In the genomic region with DNA sequence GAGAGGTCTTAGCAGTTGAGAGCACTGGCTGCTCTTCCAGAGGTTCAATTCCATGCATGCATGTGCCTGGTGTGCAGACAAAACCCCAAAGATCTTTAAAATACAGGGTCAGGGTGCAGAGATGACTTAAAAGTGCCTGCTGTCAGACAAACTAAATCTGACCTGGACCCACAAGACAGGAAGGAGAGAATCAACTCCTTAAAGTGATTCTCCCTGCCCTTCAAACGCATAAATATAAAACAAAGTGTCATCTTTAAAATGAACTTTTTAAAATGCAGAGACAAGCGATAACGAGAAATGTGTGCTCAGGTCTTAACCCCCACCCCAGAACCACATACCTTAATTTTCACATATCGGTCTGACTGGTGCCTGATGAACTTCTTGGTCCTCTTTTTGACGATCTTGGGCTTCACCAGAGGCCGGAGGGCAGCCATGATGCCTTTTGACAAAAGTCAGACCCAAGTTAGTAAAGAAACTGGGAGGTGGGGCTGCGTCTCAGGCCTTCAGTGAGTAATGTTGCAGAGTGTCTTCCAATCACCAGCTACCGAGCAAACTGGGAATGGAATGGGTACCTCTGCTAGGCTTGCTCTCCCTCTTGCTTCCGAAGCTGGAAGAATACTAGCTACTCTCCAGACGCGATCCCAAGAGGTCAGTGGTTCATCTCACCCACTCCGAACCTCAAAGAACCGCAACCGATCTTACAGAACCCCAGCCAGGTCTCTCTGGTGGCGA, we compare ENCODE assay signal across 8 mouse cellular contexts. TPM values are rescaled to one million over a fixed set of nuclear protein-coding genes. Genes with fewer than 3 reads are reported as not detected.
A peak's percentile ranks its signal among the peaks of the same experiment; 100 is the strongest.
DNase-seq lines count a peak whose midpoint lies in the region; ATAC-seq and TF ChIP-seq lines count a peak whose summit lies in the region.

No protein-coding gene starts in this region.

- no peak for TF ChIP-seq CTCF in thymus, adult 2 months (IDR thresholded peaks at IDR 0.05; ENCODE audit: borderline replicate concordance, control insufficient read depth, extremely low read depth, insufficient read depth, low read length, poor library complexity)
- no peak for TF ChIP-seq CTCF in small intestine, adult 2 months (IDR thresholded peaks at IDR 0.05; ENCODE audit: extremely low read depth, insufficient read length, insufficient replicate concordance, low read depth, low read length)

- WGBS in thymus, adult 2 months, result 3% methylated on average over 15 of the region's 15 CpGs
- WGBS in limb, embryonic 13.5 days, result 3% methylated on average over 15 of the region's 15 CpGs
- WGBS in small intestine, adult 2 months, result 2% methylated on average over 15 of the region's 15 CpGs

- H3K4me3 ChIP-seq in thymus, adult 2 months (ENCODE audit: control insufficient read depth, insufficient read depth, low read length), result peak overlapping the region; percentile 76
- H3K4me3 ChIP-seq in limb, embryonic 13.5 days, result peak overlapping the region; percentile 100
- H3K4me3 ChIP-seq in small intestine, adult 2 months (ENCODE audit: low read depth, low read length), result peak overlapping the region; percentile 81

- no peaks in the 10 kb centered on the region for H3K27me3 ChIP-seq in thymus, adult 2 months (ENCODE audit: control insufficient read depth, insufficient read depth, low read length)
- no peaks in the 10 kb centered on the region for H3K27me3 ChIP-seq in limb, embryonic 13.5 days
- H3K27me3 ChIP-seq in small intestine, adult 2 months (ENCODE audit: control insufficient read depth, insufficient read depth, low read length), result no peaks in the 10 kb centered on the region

- intact Hi-C loops in left cerebral cortex, postnatal 25 days (cut with DNase I), result loop anchor here (1.0 to 5.0 kb wide), 2 partner anchors 131 to 195 kb away; a partner anchor contains a TSS

- TF ChIP-seq POLR2A in thymus, adult 2 months (IDR thresholded peaks at IDR 0.05; ENCODE audit: control insufficient read depth, extremely low read depth, insufficient read depth, low read length, poor library complexity), result no peak
- no peak for TF ChIP-seq POLR2A in small intestine, adult 2 months (IDR thresholded peaks at IDR 0.05; ENCODE audit: low read depth, low read length)

- no peaks in the 10 kb centered on the region for H3K9me3 ChIP-seq in limb, embryonic 13.5 days

- H3K4me2 ChIP-seq in limb, embryonic 13.5 days (replicated peaks), result peak overlapping the region; percentile 96

- peak; percentile 22 to 32 for DNase-seq in adrenal gland, postnatal 36 days
- no peak for DNase-seq in adrenal gland, postnatal 4 days (ENCODE audit: low spot score in 2 of 2)
- no peak for DNase-seq in thymus, adult 2 months
- DNase-seq in thymus, postnatal 14 days, result no peak
- DNase-seq in left cerebral cortex, postnatal 25 days (ENCODE audit: low spot score in 2 of 2), result no peak
- DNase-seq in urinary bladder, postnatal 14 days (ENCODE audit: low spot score), result no peak

- H3K27ac ChIP-seq in thymus, adult 2 months (ENCODE audit: control insufficient read depth, insufficient read depth, low read length), result no peak overlapping the region
- H3K27ac ChIP-seq in limb, embryonic 13.5 days, result peak overlapping the region; percentile 97
- H3K27ac ChIP-seq in small intestine, adult 2 months (ENCODE audit: insufficient read depth, low read depth, low read length), result peak overlapping the region; percentile 18; the same call in 1 of the 2 replicates

- peaks cover 10% of the 10 kb centered on the region for H3K4me1 ChIP-seq in thymus, adult 2 months (replicated peaks; ENCODE audit: control insufficient read depth, insufficient read depth, low read length)
- peaks cover 20% of the 10 kb centered on the region for H3K4me1 ChIP-seq in limb, embryonic 13.5 days
- H3K4me1 ChIP-seq in small intestine, adult 2 months (ENCODE audit: control insufficient read depth, insufficient read depth, insufficient read length, low read length), result peaks cover 9% of the 10 kb centered on the region; the same call in 1 of the 2 replicates

- H3K36me3 ChIP-seq in thymus, adult 2 months (ENCODE audit: control insufficient read depth, insufficient read depth, low read length), result peaks cover 32% of the 10 kb centered on the region
- H3K36me3 ChIP-seq in limb, embryonic 13.5 days, result peaks cover 48% of the 10 kb centered on the region
- peaks cover 29% of the 10 kb centered on the region for H3K36me3 ChIP-seq in small intestine, adult 2 months (ENCODE audit: control insufficient read depth, insufficient read depth, low read length)

- H3K9ac ChIP-seq in limb, embryonic 13.5 days, result peak overlapping the region; percentile 99

- ATAC-seq in limb, embryonic 13.5 days (ENCODE audit: low FRiP score, low read depth), result no peak

RNA-seq across cellular contexts. Expression of a gene that starts 0.9 kb away (rescaled TPM):
- 1,000 to 10,000 TPM; 1,143 to 1,221 TPM for total RNA-seq in adrenal gland, postnatal 36 days (2021)
- 1,000 to 10,000 TPM; 1,843 to 1,894 TPM for total RNA-seq in adrenal gland, postnatal 4 days (2021)
- polyA plus RNA-seq in thymus, adult 2 months (2012; rRNA removed), result 874 and 910 TPM in 2 replicates
- 2,055 and 2,057 TPM in 2 replicates for polyA plus RNA-seq in limb, embryonic 13.5 days (2015; fragmentation: Nextera tagmentation; extraction: Ambion mirVana)
- 364 and 436 TPM in 2 replicates for polyA plus RNA-seq in small intestine, adult 2 months (2012; rRNA removed)
- total RNA-seq in left cerebral cortex, postnatal 25 days (2021), result 100 to 1,000 TPM; 443 to 458 TPM

RNA-seq across cellular contexts. Expression of a gene that starts 30.6 kb away (rescaled TPM):
- total RNA-seq in adrenal gland, postnatal 36 days (2021), result under 1 TPM; 0.36 to 0.86 TPM
- total RNA-seq in adrenal gland, postnatal 4 days (2021), result 1 to 10 TPM in 1 of 2 experiments, under 1 TPM in 1; 0.96 to 1.9 TPM
- 0.33 and 0.46 TPM in 2 replicates for polyA plus RNA-seq in thymus, adult 2 months (2012; rRNA removed)
- 0.41 and 0.54 TPM in 2 replicates for polyA plus RNA-seq in limb, embryonic 13.5 days (2015; fragmentation: Nextera tagmentation; extraction: Ambion mirVana)
- 0.04 TPM in 2 replicates for polyA plus RNA-seq in small intestine, adult 2 months (2012; rRNA removed)
- total RNA-seq in left cerebral cortex, postnatal 25 days (2021), result 1 to 10 TPM; 3.6 to 4.5 TPM

RNA-seq across cellular contexts. Expression of a gene that starts 33.3 kb away (rescaled TPM):
- total RNA-seq in adrenal gland, postnatal 36 days (2021), result 10 to 100 TPM; 10.4 to 12.7 TPM
- 10 to 100 TPM; 23.4 to 24.2 TPM for total RNA-seq in adrenal gland, postnatal 4 days (2021)
- 16.8 and 19.5 TPM in 2 replicates for polyA plus RNA-seq in thymus, adult 2 months (2012; rRNA removed)
- 48.1 and 56.8 TPM in 2 replicates for polyA plus RNA-seq in limb, embryonic 13.5 days (2015; fragmentation: Nextera tagmentation; extraction: Ambion mirVana)
- 2.1 and 3.4 TPM in 2 replicates for polyA plus RNA-seq in small intestine, adult 2 months (2012; rRNA removed)
- total RNA-seq in left cerebral cortex, postnatal 25 days (2021), result 1 to 10 TPM; 2.0 to 2.2 TPM

RNA-seq across cellular contexts. Expression of a gene that starts 45.4 kb away (rescaled TPM):
- total RNA-seq in adrenal gland, postnatal 36 days (2021), result under 1 TPM in 1 of 2 experiments, not detected in 1; 0.33 TPM
- total RNA-seq in adrenal gland, postnatal 4 days (2021), result 1 to 10 TPM; 1.2 to 1.5 TPM
- 1.4 and 2.5 TPM in 2 replicates for polyA plus RNA-seq in thymus, adult 2 months (2012; rRNA removed)
- polyA plus RNA-seq in limb, embryonic 13.5 days (2015; fragmentation: Nextera tagmentation; extraction: Ambion mirVana), result 2.6 and 3.4 TPM in 2 replicates
- 0.17 TPM in 1 of 2 replicates, not detected in the other for polyA plus RNA-seq in small intestine, adult 2 months (2012; rRNA removed)
- 1 to 10 TPM; 2.3 to 3.0 TPM for total RNA-seq in left cerebral cortex, postnatal 25 days (2021)

RNA-seq across cellular contexts. Expression of a gene that starts 45.5 kb away (rescaled TPM):
- total RNA-seq in adrenal gland, postnatal 36 days (2021), result 1 to 10 TPM; 2.4 to 2.6 TPM
- total RNA-seq in adrenal gland, postnatal 4 days (2021), result 1 to 10 TPM; 7.5 to 8.1 TPM
- 9.0 and 10.5 TPM in 2 replicates for polyA plus RNA-seq in thymus, adult 2 months (2012; rRNA removed)
- polyA plus RNA-seq in limb, embryonic 13.5 days (2015; fragmentation: Nextera tagmentation; extraction: Ambion mirVana), result 23.6 and 27.7 TPM in 2 replicates
- 0.19 and 0.57 TPM in 2 replicates for polyA plus RNA-seq in small intestine, adult 2 months (2012; rRNA removed)
- total RNA-seq in left cerebral cortex, postnatal 25 days (2021), result 1 to 10 TPM; 8.1 to 9.1 TPM

Comparison
In these comparisons a context has a peak if more than half of its experiments do, and no peak if none do; other contexts are left out.
1. DNase-seq: peak in adrenal gland, postnatal 36 days (2 of 2); none in adrenal gland, postnatal 4 days (0 of 2), thymus, adult 2 months (single experiment), thymus, postnatal 14 days (single experiment), left cerebral cortex, postnatal 25 days (0 of 2) and urinary bladder, postnatal 14 days (single experiment).
2. Peak in every context shown above with its lines, with median percentiles within 50 percentile points of each other: H3K4me3 ChIP-seq.